Mouse (Mus musculus) hindbrain, embryonic 11.5 days (tissue): ENCODE data around the gene Gpld1. TPM values are rescaled to one million over a fixed set of nuclear protein-coding genes. Genes with fewer than 3 reads are reported as not detected.
"Not testable (repeated sequence)": the region's sequence is repeated elsewhere in the genome, so short reads cannot be mapped to it uniquely, and the experiment has no call there.

Experiments used
- ATAC-seq: fragments of 200-750 bp; cut with Nextera tagmentation; 2 replicates; pipeline ENCODE4 v1.8.0; 2017; ENCODE audit warnings: mild to moderate bottlenecking, moderate TSS enrichment, moderate library complexity; ENCODE audit not compliant: low FRiP score
- DNase-seq: peaks from one replicate; pipeline ENCODE4 v3.0.0-alpha.2; 2015; ENCODE audit warnings: low spot score
- H3K27ac ChIP-seq: fragments of 300-500 bp; sonication (generic); 2 replicates; pipeline ENCODE4 v1.5.1; 2014; ENCODE audit warnings: mild to moderate bottlenecking, low read depth, low read length
- H3K27me3 ChIP-seq: fragments of 300-500 bp; sonication (generic); 2 replicates; pipeline ENCODE4 v1.6.1; 2014; ENCODE audit warnings: mild to moderate bottlenecking, low read length, moderate library complexity, mixed read lengths; ENCODE audit not compliant: control insufficient read depth, insufficient read depth
- H3K36me3 ChIP-seq: fragments of 300-500 bp; sonication (generic); 2 replicates; pipeline ENCODE4 v1.6.1; 2014; ENCODE audit warnings: mild to moderate bottlenecking, low read length, moderate library complexity, mixed read lengths; ENCODE audit not compliant: control insufficient read depth, insufficient read depth
- H3K4me1 ChIP-seq: fragments of 300-500 bp; sonication (generic); replicated peaks from 2 replicates; pipeline ENCODE4 v1.6.1; 2014; ENCODE audit warnings: low read length, mixed read lengths; ENCODE audit not compliant: control insufficient read depth, insufficient read depth
- H3K4me2 ChIP-seq: fragments of 300-500 bp; sonication (generic); replicated peaks from 2 replicates; pipeline ENCODE4 v1.6.1; 2014; ENCODE audit warnings: mild to moderate bottlenecking, low read depth, low read length
- H3K4me3 ChIP-seq: fragments of 300-500 bp; sonication (generic); 2 replicates; pipeline ENCODE4 v1.5.1; 2014; ENCODE audit warnings: low read depth, low read length
- H3K9ac ChIP-seq: fragments of 300-500 bp; sonication (generic); 2 replicates; pipeline ENCODE4 v1.6.1; 2014; ENCODE audit warnings: low read depth, low read length
- H3K9me3 ChIP-seq: fragments of 300-500 bp; sonication (generic); 2 replicates; pipeline ENCODE4 v1.6.1; 2016; ENCODE audit warnings: low read length; ENCODE audit not compliant: control insufficient read depth
- WGBS: fragments of 180-500 bp; shearing (Covaris S2); extraction: QIAGEN DNeasy Blood & Tissue Kit; methylation state at CpG from one replicate; pipeline ENCODE4 v1.1.7; 2014; 5-methylcytosine and 5-hydroxymethylcytosine counted together
- polyA plus RNA-seq: library from polyadenylated mRNA; unstranded; fragments of >200 nt; fragmentation: Nextera tagmentation; extraction: Ambion mirVana; gene quantifications from 2 replicates; pipeline ENCODE4 v1.2.1, GENCODE M21; 2014

Gene Gpld1
- polyA plus RNA-seq, 1 experiment from 2014 or later, result 0.25 TPM

DNA sequence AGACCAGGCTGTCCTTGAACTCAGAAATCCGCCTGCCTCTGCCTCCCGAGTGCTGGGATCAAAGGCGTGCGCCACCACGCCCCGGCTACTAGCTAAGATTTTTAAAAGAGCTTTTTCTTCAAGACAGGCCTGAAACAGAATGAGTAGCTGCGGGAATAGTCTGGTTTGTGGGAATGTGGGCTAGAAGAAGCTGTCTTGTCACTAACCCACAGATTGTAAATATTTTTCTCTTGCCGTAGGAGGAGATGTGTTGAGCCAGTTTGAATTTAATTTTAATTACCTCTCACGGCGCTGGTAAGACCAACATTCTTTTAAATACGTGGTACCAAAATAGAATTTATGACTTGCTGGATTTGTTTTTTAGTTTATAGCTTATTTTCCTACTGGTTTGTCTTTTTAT is 15.7 kb downstream of the Gpld1 start:
- ATAC-seq (no peak), DNase-seq (no peak)
- Histone ChIP-seq H3K9me3 (no peaks in the 10 kb centered on the region), H3K4me3 (no peak overlapping the region), H3K9ac (no peak overlapping the region), H3K36me3 (no peaks in the 10 kb centered on the region), H3K27ac (no peak overlapping the region), H3K4me2 (no peak overlapping the region), H3K27me3 (no peaks in the 10 kb centered on the region), H3K4me1 (no peaks in the 10 kb centered on the region)
- 92% methylated on average over 11 of the region's 11 CpGs for WGBS

DNA sequence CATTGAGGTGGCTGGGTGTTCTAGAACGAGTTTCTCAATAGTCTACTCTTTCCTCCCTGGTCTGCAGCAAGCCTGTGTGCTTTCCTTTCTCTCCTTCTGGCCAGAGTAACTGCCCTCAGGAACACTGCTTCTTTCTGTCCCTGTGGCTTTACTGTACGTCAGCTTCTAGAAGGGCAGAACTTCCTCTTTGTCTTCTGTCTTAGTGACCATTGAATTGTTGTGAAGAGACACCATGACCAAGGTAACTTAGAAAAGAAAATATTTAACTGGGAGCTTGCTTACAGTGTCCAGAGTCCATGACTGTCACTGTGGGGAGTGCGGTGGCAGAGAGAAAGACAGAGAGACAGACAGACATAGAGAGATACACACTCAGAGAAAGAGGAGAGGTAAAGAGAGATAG is 17.1 kb downstream of the Gpld1 start:
- DNase-seq, result no peak
- Histone ChIP-seq H3K36me3 (no peaks in the 10 kb centered on the region), H3K4me2 (no peak overlapping the region), H3K27me3 (no peaks in the 10 kb centered on the region), H3K9me3 (no peaks in the 10 kb centered on the region), H3K4me3 (no peak overlapping the region), H3K27ac (no peak overlapping the region), H3K9ac (no peak overlapping the region), H3K4me1 (no peaks in the 10 kb centered on the region)
- 81% methylated on average over 3 of the region's 3 CpGs for WGBS
- no peak for ATAC-seq

GRCm38 (mm10) chr13:24962119-24962518 is 19.2 kb downstream of the Gpld1 start:
- no peaks in the 10 kb centered on the region for H3K27me3 ChIP-seq
- no peak for DNase-seq
- H3K9ac ChIP-seq, result no peak overlapping the region
- WGBS, result 86% methylated on average over 8 of the region's 8 CpGs
- H3K4me3 ChIP-seq, result no peak overlapping the region
- no peak overlapping the region for H3K27ac ChIP-seq
- H3K4me2 ChIP-seq, result no peak overlapping the region
- ATAC-seq, result no peak
- no peaks in the 10 kb centered on the region for H3K9me3 ChIP-seq
- no peaks in the 10 kb centered on the region for H3K36me3 ChIP-seq
- no peaks in the 10 kb centered on the region for H3K4me1 ChIP-seq

DNA sequence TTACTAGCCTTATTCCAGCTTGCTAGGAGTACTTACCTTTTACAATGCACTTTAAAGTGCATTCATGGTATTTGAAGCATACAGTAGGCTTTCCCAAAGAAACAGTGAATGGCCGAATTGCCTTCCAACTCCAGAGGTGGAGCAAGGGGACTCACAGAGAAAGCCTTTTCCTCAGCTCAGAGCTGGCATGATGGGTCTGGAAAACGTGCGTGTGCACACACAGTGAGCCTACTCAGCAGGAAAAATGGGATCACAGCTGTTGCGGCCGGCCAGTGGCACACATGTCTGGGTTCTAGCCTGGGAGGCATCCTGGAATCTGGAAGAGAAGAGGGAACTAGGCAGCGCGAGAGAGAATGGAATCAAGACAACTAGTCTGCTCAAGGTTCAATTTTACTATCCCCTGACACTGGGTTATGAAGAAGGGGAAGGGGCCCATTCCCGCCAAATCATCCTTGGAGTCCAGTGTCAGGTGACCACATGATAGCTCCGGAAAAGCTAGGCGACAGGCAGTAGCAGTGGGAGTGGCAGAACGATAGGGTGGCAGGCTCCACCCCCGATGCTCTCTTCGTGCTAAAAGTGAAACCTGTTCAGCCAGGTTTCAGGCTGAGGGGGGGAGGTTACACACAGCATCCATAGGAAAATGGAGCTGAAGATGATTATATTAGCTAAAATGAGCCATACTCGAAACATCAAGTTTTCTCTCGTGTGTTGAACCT is 22.3 kb downstream of the Gpld1 start:
- no peak for DNase-seq
- H3K27ac ChIP-seq, result no peak overlapping the region
- H3K4me2 ChIP-seq, result peak overlapping the region; percentile 17; the same call in 1 of the 2 replicates
- no peaks in the 10 kb centered on the region for H3K36me3 ChIP-seq
- H3K4me1 ChIP-seq, result no peaks in the 10 kb centered on the region
- no peak for ATAC-seq
- H3K4me3 ChIP-seq, result no peak overlapping the region
- no peaks in the 10 kb centered on the region for H3K27me3 ChIP-seq
- no peak overlapping the region for H3K9ac ChIP-seq
- WGBS, result 26% methylated on average over 15 of the region's 15 CpGs
- H3K9me3 ChIP-seq, result no peaks in the 10 kb centered on the region

DNA sequence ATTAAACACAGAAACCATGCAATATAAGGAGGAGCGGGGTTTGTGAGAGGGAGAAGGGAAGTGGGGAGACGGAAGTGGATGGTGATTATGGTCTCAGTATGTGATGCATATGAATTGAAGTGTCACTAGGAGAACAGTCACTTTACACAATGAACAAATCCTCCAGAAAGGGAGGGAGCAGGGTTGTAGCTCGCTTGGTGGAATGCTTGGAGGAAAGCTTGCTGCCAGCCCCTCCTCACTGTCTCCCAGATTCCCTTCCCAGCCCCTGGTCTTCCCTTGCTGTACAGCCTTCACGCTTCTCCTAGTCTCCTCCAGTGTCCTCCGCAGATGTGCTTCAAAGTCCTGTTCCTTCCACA is 22.9 kb downstream of the Gpld1 start:
- WGBS, result 40% methylated on average over 5 of the region's 5 CpGs
- Histone ChIP-seq H3K9me3 (no peaks in the 10 kb centered on the region), H3K9ac (no peak overlapping the region), H3K27me3 (no peaks in the 10 kb centered on the region), H3K4me2 (peak overlapping the region; percentile 17; the same call in 1 of the 2 replicates), H3K36me3 (no peaks in the 10 kb centered on the region), H3K4me3 (no peak overlapping the region), H3K27ac (no peak overlapping the region), H3K4me1 (no peaks in the 10 kb centered on the region)
- DNase-seq (no peak), ATAC-seq (no peak)

DNA sequence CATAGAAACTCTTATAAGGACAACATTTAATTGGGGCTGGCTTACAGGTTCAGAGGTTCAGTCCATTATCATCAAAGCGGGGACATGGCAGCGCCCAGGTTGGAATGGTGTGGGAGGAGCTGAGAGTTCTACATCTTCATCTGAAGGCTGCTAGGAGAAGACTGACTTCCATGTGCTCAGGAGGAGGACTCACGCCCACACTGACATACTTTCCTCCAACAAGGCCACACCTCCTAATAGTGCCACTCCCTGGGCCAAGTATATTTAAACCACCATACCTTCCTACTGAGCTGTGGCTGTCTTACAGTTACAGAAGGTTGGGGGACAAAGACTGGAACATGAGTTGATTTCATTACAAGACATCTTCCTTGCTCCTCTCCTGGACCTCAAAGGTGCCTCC is 28.8 kb downstream of the Gpld1 start:
- H3K36me3 ChIP-seq, H3K9me3 ChIP-seq, H3K4me1 ChIP-seq, H3K4me3 ChIP-seq, H3K27me3 ChIP-seq, DNase-seq, H3K9ac ChIP-seq, H3K27ac ChIP-seq, H3K4me2 ChIP-seq, ATAC-seq: not testable (repeated sequence)
- 82% methylated on average over 3 of the region's 3 CpGs for WGBS

- ATAC-seq, result no peak
- no peaks in the 10 kb centered on the region for H3K9me3 ChIP-seq
- no peak overlapping the region for H3K27ac ChIP-seq
- H3K4me3 ChIP-seq, result no peak overlapping the region
- 60% methylated on average over 4 of the region's 4 CpGs for WGBS
- H3K27me3 ChIP-seq, result no peaks in the 10 kb centered on the region
- no peak overlapping the region for H3K9ac ChIP-seq
- no peaks in the 10 kb centered on the region for H3K36me3 ChIP-seq
- no peaks in the 10 kb centered on the region for H3K4me1 ChIP-seq
- no peak overlapping the region for H3K4me2 ChIP-seq
- DNase-seq, result no peak
Observed at GRCm38 (mm10) chr13:24976384-24976783, 33.4 kb downstream of the Gpld1 start.

- ATAC-seq, result no peak
- no peak overlapping the region for H3K27ac ChIP-seq
Observed at GRCm38 (mm10) chr13:24977820-24978342, 34.9 kb downstream of the Gpld1 start.

GRCm38 (mm10) chr13:24981031-24981430 is 38.1 kb downstream of the Gpld1 start:
- WGBS, result 87% methylated on average over 6 of the region's 6 CpGs
- no peak overlapping the region for H3K9ac ChIP-seq
- no peaks in the 10 kb centered on the region for H3K4me1 ChIP-seq
- no peaks in the 10 kb centered on the region for H3K36me3 ChIP-seq
- no peak for ATAC-seq
- H3K27me3 ChIP-seq, result no peaks in the 10 kb centered on the region
- H3K4me3 ChIP-seq, result no peak overlapping the region
- H3K27ac ChIP-seq, result no peak overlapping the region
- no peak for DNase-seq
- no peaks in the 10 kb centered on the region for H3K9me3 ChIP-seq
- H3K4me2 ChIP-seq, result no peak overlapping the region

More at GRCm38 (mm10) chr13:24977820-24978342, 34.9 kb downstream of the Gpld1 start:
- no peak for DNase-seq
- no peaks in the 10 kb centered on the region for H3K4me1 ChIP-seq
- H3K4me3 ChIP-seq, result no peak overlapping the region
- H3K9ac ChIP-seq, result no peak overlapping the region
- H3K9me3 ChIP-seq, result no peaks in the 10 kb centered on the region
- no peaks in the 10 kb centered on the region for H3K36me3 ChIP-seq
- H3K27me3 ChIP-seq, result no peaks in the 10 kb centered on the region
- no peak overlapping the region for H3K4me2 ChIP-seq
- WGBS, result 90% methylated on average over 5 of the region's 5 CpGs
